Mouse (Mus musculus) liver, adult 2 months (tissue): ENCODE results near the gene Fancg.

Experiments
- CTCF ChIP-seq: fragments of 200-500 bp; IDR thresholded peaks from 2 replicates; pipeline ENCODE4 v1.5.1; 2011; ENCODE audit warnings: low read depth, low read length, control low read depth
- POLR2A ChIP-seq: fragments of 200-500 bp; IDR thresholded peaks from 2 replicates; pipeline ENCODE4 v1.6.1; 2011; ENCODE audit warnings: low read length, control low read depth; ENCODE audit not compliant: insufficient read depth; ENCODE audit errors: extremely low read depth

DNA sequence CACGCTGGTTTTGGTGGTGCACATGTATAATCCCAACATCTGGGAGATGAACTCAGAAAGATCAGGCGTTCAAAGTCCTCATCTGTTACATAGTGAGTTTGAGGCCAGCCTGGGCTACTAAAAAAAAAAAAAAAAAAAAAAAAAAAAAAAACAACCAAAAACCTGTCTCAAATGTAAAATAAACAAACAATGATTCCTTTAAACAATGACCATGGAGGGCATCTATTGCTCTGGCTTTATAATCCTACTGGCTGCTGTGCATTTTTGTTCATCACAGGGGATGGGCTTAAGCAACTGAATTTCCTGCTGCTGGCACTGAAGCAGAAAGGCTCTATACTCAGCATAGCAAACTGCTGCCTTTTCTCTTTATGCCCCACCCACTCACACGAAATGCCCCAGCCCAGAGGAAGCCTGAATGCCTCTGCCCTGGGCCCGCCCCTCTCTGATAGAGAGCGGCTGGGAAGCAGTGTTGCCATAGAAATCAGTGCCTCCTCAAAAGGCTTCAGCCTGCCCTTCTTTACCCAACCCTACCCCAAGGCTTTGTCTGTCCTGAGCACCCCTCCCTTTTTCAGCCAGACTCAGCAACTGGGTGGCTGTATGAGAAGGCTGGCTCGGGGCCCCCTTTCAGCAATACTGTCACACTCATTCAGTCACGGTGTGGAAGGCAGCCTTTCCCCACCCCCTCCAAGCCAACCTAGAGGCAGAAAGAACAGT, 33.5 kb upstream of the Fancg start:
- TF ChIP-seq CTCF: no peak
- TF ChIP-seq POLR2A: no peak
